Mouse (Mus musculus) myocyte (in vitro differentiated cells): ENCODE data around the gene Camk2n1.

Experiments used
- E2F4 ChIP-seq: IDR thresholded peaks from one replicate; pipeline ENCODE4 v1.6.1; 2011; ENCODE audit warnings: mild to moderate bottlenecking, control low read depth, moderate library complexity; ENCODE audit not compliant: insufficient read depth
- MAX ChIP-seq: IDR thresholded peaks from one replicate; pipeline ENCODE4 v1.6.1; 2011; ENCODE audit warnings: low read depth, mild to moderate bottlenecking, control low read depth
- MYOG ChIP-seq, 3 experiments: IDR thresholded peaks; one replicate each; pipeline ENCODE4 v1.6.1; 2011; ENCODE audit warnings: control low read depth in 2 of 3, low read depth in 2 of 3, mild to moderate bottlenecking in 2 of 3; ENCODE audit not compliant: insufficient read length in 2 of 3, control insufficient read depth in 1 of 3, insufficient read depth in 1 of 3
- POLR2A ChIP-seq: IDR thresholded peaks from one replicate; pipeline ENCODE4 v1.6.1; 2011; ENCODE audit warnings: low read depth, mild to moderate bottlenecking, control low read depth, moderate library complexity; ENCODE audit not compliant: insufficient read length
- TCF12 ChIP-seq: IDR thresholded peaks from one replicate; pipeline ENCODE4 v1.6.1; 2011; ENCODE audit warnings: mild to moderate bottlenecking, control low read depth; ENCODE audit not compliant: poor library complexity, insufficient read depth, severe bottlenecking
- USF1 ChIP-seq: IDR thresholded peaks from one replicate; pipeline ENCODE4 v1.6.1; 2011; ENCODE audit warnings: low read depth, mild to moderate bottlenecking, control low read depth, moderate library complexity

- TF ChIP-seq MYOG (IDR thresholded peaks at IDR 0.05; ENCODE audit: control insufficient read depth in 1 of 3, insufficient read depth in 1 of 3, insufficient read length in 2 of 3, low read depth in 2 of 3): no peak
- TF ChIP-seq POLR2A: no peak
- no peak for TF ChIP-seq TCF12
- TF ChIP-seq E2F4: no peak
- no peak for TF ChIP-seq USF1
- TF ChIP-seq MAX: no peak
Observed at GRCm38 (mm10) chr4:138411011-138411410, 43.1 kb upstream of the Camk2n1 start.
